Mouse (Mus musculus): ENCODE measurements around the gene Prss41. TPM values are rescaled to one million over a fixed set of nuclear protein-coding genes. Genes with fewer than 3 reads are reported as not detected.

Gene Prss41
- polyA plus RNA-seq, 1 experiment, result 3.4 TPM

DNA sequence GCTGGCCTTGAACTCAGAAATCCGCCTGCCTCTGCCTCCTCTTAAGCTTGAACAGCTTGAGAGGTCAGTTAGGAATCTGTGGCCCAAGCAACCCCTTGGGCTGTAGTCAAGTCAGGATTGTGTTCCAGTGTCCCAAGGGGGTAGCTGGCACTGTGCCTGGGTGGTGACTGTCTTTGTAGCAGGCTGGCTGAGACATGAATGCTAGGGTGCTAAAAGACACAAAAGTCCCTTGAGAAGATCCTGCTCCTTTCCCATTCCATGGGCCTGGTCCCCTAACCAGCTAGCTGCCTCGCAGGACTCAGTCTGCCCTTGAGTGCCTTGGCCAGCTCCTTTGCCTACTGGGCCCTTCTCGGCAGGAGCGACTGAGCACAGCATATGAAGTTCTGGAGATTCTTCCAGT, 19.0 kb upstream of the Prss41 start:
- Histone ChIP-seq H3K27ac (ENCODE audit: insufficient read depth, low read depth, low read length) (no peak overlapping the region), H3K27me3 (ENCODE audit: control insufficient read depth, insufficient read depth, low read length) (no peaks in the 10 kb centered on the region), H3K4me1 (ENCODE audit: control insufficient read depth, insufficient read depth, insufficient read length, low read length) (no peaks in the 10 kb centered on the region), H3K36me3 (ENCODE audit: control insufficient read depth, insufficient read depth, low read length) (peaks cover 10% of the 10 kb centered on the region), H3K4me3 (ENCODE audit: low read depth, low read length) (no peak overlapping the region)
- 91% methylated on average over 4 of the region's 4 CpGs for WGBS
- TF ChIP-seq POLR2A (IDR thresholded peaks at IDR 0.05; ENCODE audit: low read depth, low read length), result no peak
- no peak for TF ChIP-seq CTCF (IDR thresholded peaks at IDR 0.05; ENCODE audit: extremely low read depth, insufficient read length, insufficient replicate concordance, low read depth, low read length)

GRCm38 (mm10) chr17:23857913-23858312, 13.9 kb upstream of the Prss41 start:
- peaks cover 31% of the 10 kb centered on the region for H3K36me3 ChIP-seq (ENCODE audit: control insufficient read depth, insufficient read depth, low read length)
- H3K27ac ChIP-seq (ENCODE audit: insufficient read depth, low read depth, low read length), result no peak overlapping the region; the same call in 1 of the 2 replicates
- no peaks in the 10 kb centered on the region for H3K27me3 ChIP-seq (ENCODE audit: control insufficient read depth, insufficient read depth, low read length)
- H3K4me3 ChIP-seq (ENCODE audit: low read depth, low read length), result no peak overlapping the region
- H3K4me1 ChIP-seq (ENCODE audit: control insufficient read depth, insufficient read depth, insufficient read length, low read length), result peaks cover 8% of the 10 kb centered on the region
- WGBS, result 61% methylated on average over 2 of the region's 2 CpGs
- no peak for TF ChIP-seq POLR2A (IDR thresholded peaks at IDR 0.05; ENCODE audit: low read depth, low read length)
- TF ChIP-seq CTCF (IDR thresholded peaks at IDR 0.05; ENCODE audit: extremely low read depth, insufficient read length, insufficient replicate concordance, low read depth, low read length), result no peak

DNA sequence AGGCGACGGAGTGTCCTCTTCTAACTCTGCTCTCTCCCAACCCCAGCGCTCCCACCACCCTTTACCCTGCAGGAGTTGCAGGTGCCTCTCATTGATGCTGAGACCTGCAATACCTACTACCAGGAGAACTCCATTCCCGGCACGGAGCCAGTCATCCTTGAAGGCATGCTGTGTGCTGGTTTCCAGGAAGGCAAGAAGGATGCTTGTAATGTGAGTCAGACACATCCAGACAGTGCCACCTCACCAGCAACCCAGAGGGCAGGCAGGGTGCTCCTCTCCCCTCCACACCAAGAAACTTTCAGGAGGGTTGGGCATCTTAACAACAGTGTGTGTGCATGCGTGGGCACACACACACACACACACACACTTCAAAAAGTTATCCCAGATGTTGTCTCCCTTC, 13.2 kb upstream of the Prss41 start:
- H3K27me3 ChIP-seq (ENCODE audit: control insufficient read depth, insufficient read depth, low read length), result no peaks in the 10 kb centered on the region
- no peak for TF ChIP-seq CTCF (IDR thresholded peaks at IDR 0.05; ENCODE audit: extremely low read depth, insufficient read length, insufficient replicate concordance, low read depth, low read length)
- no peak overlapping the region for H3K27ac ChIP-seq (ENCODE audit: insufficient read depth, low read depth, low read length)
- WGBS, result 95% methylated on average over 6 of the region's 6 CpGs
- H3K4me3 ChIP-seq (ENCODE audit: low read depth, low read length), result no peak overlapping the region
- peaks cover 31% of the 10 kb centered on the region for H3K36me3 ChIP-seq (ENCODE audit: control insufficient read depth, insufficient read depth, low read length)
- H3K4me1 ChIP-seq (ENCODE audit: control insufficient read depth, insufficient read depth, insufficient read length, low read length), result peaks cover 8% of the 10 kb centered on the region

DNA sequence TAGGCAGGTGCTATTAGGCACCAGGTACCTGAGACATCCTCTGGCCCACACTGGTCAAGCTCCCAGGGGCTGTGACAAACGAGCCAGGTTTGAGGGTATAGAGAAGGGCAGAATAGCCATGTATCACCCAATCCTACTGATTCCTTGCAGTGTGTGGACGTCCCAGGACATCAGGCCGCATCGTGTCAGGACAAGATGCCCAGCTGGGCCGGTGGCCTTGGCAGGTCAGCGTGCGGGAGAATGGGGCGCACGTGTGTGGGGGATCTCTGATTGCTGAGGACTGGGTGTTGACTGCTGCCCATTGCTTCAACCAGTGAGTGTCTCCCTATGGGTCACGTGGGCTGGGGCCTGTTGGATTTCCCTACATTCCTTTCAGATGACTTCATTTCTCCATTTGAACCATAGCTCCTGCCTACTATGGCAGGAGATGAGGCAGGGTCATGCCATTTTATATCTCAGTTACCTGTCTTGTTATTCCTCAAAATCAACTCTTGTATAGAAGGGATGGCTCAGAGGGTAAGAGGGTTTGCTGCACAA, 10.3 kb upstream of the Prss41 start:
- H3K4me3 ChIP-seq (ENCODE audit: low read depth, low read length), result peak overlapping the region; percentile 68
- no peaks in the 10 kb centered on the region for H3K27me3 ChIP-seq (ENCODE audit: control insufficient read depth, insufficient read depth, low read length)
- peak overlapping the region; percentile 93 for H3K27ac ChIP-seq (ENCODE audit: insufficient read depth, low read depth, low read length)
- TF ChIP-seq POLR2A (IDR thresholded peaks at IDR 0.05; ENCODE audit: low read depth, low read length), result no peak
- TF ChIP-seq CTCF (IDR thresholded peaks at IDR 0.05; ENCODE audit: extremely low read depth, insufficient read length, insufficient replicate concordance, low read depth, low read length), result no peak
- peaks cover 26% of the 10 kb centered on the region for H3K36me3 ChIP-seq (ENCODE audit: control insufficient read depth, insufficient read depth, low read length)
- peaks cover 13% of the 10 kb centered on the region for H3K4me1 ChIP-seq (ENCODE audit: control insufficient read depth, insufficient read depth, insufficient read length, low read length)
- WGBS, result 69% methylated on average over 10 of the region's 10 CpGs

GRCm38 (mm10) chr17:23853292-23853691, 9.3 kb upstream of the Prss41 start:
- Histone ChIP-seq H3K27ac (ENCODE audit: insufficient read depth, low read depth, low read length) (peak overlapping the region; percentile 93), H3K4me1 (ENCODE audit: control insufficient read depth, insufficient read depth, insufficient read length, low read length) (peaks cover 13% of the 10 kb centered on the region), H3K4me3 (ENCODE audit: low read depth, low read length) (peak overlapping the region; percentile 68), H3K36me3 (ENCODE audit: control insufficient read depth, insufficient read depth, low read length) (peaks cover 20% of the 10 kb centered on the region), H3K27me3 (ENCODE audit: control insufficient read depth, insufficient read depth, low read length) (no peaks in the 10 kb centered on the region)
- WGBS, result 23% methylated on average over 5 of the region's 5 CpGs
- no peak for TF ChIP-seq POLR2A (IDR thresholded peaks at IDR 0.05; ENCODE audit: low read depth, low read length)
- TF ChIP-seq CTCF (IDR thresholded peaks at IDR 0.05; ENCODE audit: extremely low read depth, insufficient read length, insufficient replicate concordance, low read depth, low read length), result peak; percentile 91

DNA sequence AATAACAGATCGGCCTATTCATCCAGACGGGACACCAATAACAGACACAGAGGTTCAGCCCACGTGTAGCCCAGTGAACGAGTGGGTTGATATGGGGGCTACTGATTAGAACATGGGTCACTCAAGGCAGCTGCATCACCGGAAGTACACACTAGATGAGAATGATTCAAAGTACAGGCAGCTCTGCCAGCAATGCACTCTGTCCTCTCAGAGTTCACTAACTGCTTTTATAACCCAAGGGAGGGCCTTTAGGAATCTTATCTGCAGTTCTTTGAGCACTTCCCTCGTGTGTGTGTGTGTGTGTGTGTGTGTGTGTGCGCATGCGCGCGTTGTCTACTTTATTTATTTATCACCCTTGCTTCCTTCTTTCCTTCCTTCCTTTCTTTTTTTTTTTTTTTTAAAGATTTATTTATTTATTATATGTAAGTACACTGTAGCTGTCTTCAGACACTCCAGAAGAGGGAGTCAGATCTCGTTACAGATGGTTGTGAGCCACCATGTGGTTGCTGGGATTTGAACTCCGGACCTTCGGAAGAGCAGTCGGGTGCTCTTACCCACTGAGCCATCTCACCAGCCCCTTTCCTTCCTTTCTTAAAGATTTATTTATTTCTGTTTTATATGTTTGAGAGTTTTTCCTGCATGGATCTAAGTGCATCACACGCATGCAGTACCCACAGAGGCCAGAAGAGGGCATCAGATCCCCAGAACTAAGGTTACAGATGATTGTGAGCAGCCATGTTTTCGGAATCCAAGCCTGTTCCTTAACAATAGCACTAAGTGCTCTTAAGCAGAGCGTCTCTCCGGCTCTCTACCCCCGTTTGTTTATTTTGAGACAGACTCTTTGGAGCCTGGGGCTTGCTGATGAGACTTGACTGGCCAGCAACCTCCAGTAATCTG, 7.1 kb upstream of the Prss41 start:
- 23% methylated on average over 18 of the region's 19 CpGs for WGBS
- Histone ChIP-seq H3K27me3 (ENCODE audit: control insufficient read depth, insufficient read depth, low read length) (no peaks in the 10 kb centered on the region), H3K36me3 (ENCODE audit: control insufficient read depth, insufficient read depth, low read length) (peaks cover 4% of the 10 kb centered on the region), H3K4me1 (ENCODE audit: control insufficient read depth, insufficient read depth, insufficient read length, low read length) (peaks cover 13% of the 10 kb centered on the region; the same call in 1 of the 2 replicates), H3K4me3 (ENCODE audit: low read depth, low read length) (no peak overlapping the region), H3K27ac (ENCODE audit: insufficient read depth, low read depth, low read length) (peak overlapping the region; percentile 89)
- TF ChIP-seq CTCF (IDR thresholded peaks at IDR 0.05; ENCODE audit: extremely low read depth, insufficient read length, insufficient replicate concordance, low read depth, low read length), result peak; percentile 23; the same call in 1 of the 2 replicates
- TF ChIP-seq POLR2A (IDR thresholded peaks at IDR 0.05; ENCODE audit: low read depth, low read length), result no peak

DNA sequence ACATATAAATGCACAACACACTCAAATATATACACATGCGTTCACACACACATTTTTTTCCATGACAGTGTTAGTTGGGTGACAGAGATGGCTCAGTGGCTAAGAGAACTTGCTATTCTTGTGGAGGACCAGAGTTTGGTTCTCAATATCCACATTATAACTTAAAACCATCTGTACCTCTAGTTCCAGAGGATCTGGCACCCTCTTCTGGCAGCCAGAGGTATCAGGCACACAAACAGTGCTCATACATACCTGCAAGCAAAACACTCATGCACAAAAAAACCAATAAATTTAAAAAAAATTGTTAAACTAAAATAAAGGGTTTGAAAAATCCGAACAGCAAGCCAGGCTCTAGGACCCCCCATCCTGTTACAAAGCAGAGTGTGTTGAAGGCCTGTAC, 6.1 kb upstream of the Prss41 start:
- Histone ChIP-seq H3K4me1 (ENCODE audit: control insufficient read depth, insufficient read depth, insufficient read length, low read length) (peaks cover 13% of the 10 kb centered on the region; the same call in 1 of the 2 replicates), H3K27ac (ENCODE audit: insufficient read depth, low read depth, low read length) (peak overlapping the region; percentile 89; the same call in 1 of the 2 replicates), H3K36me3 (ENCODE audit: control insufficient read depth, insufficient read depth, low read length) (no peaks in the 10 kb centered on the region), H3K27me3 (ENCODE audit: control insufficient read depth, insufficient read depth, low read length) (no peaks in the 10 kb centered on the region), H3K4me3 (ENCODE audit: low read depth, low read length) (no peak overlapping the region)
- TF ChIP-seq CTCF (IDR thresholded peaks at IDR 0.05; ENCODE audit: extremely low read depth, insufficient read length, insufficient replicate concordance, low read depth, low read length), result no peak
- whole genome bisulfite sequencing, result 67% methylated on average over 2 of the region's 2 CpGs

Measured in small intestine, adult 2 months (tissue).